Mouse (Mus musculus): ENCODE measurements around the gene Phlpp1.

Phlpp1 gene

GRCm38 (mm10) chr1:106159667-106160066, 11.9 kb upstream of the Phlpp1 start:
- in situ Hi-C loops (cut with MboI; ENCODE audit: low pct_unique_long_range_greater_than_20kb in 1 of 2, low sequenced_read_pairs in 2 of 2, unreplicated experiment in 1 of 2): loop anchor here in 1 of 2 experiments (10.0 kb wide), 2 partner anchors 85 to 235 kb away; no protein-coding TSS in a partner anchor

GRCm38 (mm10) chr1:106160916-106161315, 10.6 kb upstream of the Phlpp1 start:
- in situ Hi-C loops (cut with MboI; ENCODE audit: low pct_unique_long_range_greater_than_20kb in 1 of 2, low sequenced_read_pairs in 2 of 2, unreplicated experiment in 1 of 2): no loop called here

GRCm38 (mm10) chr1:106162581-106162980, 9.0 kb upstream of the Phlpp1 start:
- in situ Hi-C loops (cut with MboI; ENCODE audit: low pct_unique_long_range_greater_than_20kb in 1 of 2, low sequenced_read_pairs in 2 of 2, unreplicated experiment in 1 of 2): no loop called here

GRCm38 (mm10) chr1:106163401-106163800, 8.2 kb upstream of the Phlpp1 start:
- in situ Hi-C loops (cut with MboI; ENCODE audit: low pct_unique_long_range_greater_than_20kb in 1 of 2, low sequenced_read_pairs in 2 of 2, unreplicated experiment in 1 of 2): no loop called here

- in situ Hi-C loops (cut with MboI; ENCODE audit: low pct_unique_long_range_greater_than_20kb in 1 of 2, low sequenced_read_pairs in 2 of 2, unreplicated experiment in 1 of 2): no loop called here
Observed at GRCm38 (mm10) chr1:106164111-106164510, 7.4 kb upstream of the Phlpp1 start.

GRCm38 (mm10) chr1:106168001-106168400, 3.6 kb upstream of the Phlpp1 start:
- in situ Hi-C loops (cut with MboI; ENCODE audit: low pct_unique_long_range_greater_than_20kb in 1 of 2, low sequenced_read_pairs in 2 of 2, unreplicated experiment in 1 of 2): no loop called here

DNA sequence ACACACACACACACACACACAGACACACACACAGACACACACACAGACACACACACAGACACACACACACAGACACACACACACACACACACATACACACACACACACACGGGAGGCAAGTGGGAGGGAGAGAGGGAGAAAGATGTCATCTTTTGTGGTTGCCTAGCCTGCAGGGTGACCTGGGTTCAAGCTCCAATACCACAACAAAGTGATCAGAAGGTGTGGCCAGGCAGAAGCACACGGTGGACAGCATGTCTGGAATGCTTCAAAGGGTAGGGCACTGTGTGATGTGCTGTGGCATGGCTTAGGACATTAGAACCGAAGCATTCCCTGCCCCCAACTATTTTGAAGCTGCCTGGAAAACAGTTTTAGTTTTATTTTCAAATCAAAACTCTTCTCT, 2.8 kb upstream of the Phlpp1 start:
- in situ Hi-C loops (cut with MboI; ENCODE audit: low pct_unique_long_range_greater_than_20kb in 1 of 2, low sequenced_read_pairs in 2 of 2, unreplicated experiment in 1 of 2): no loop called here

- in situ Hi-C loops (cut with MboI; ENCODE audit: low pct_unique_long_range_greater_than_20kb in 1 of 2, low sequenced_read_pairs in 2 of 2, unreplicated experiment in 1 of 2): no loop called here
Observed at GRCm38 (mm10) chr1:106169741-106170265, 1.7 kb upstream of the Phlpp1 start.

DNA sequence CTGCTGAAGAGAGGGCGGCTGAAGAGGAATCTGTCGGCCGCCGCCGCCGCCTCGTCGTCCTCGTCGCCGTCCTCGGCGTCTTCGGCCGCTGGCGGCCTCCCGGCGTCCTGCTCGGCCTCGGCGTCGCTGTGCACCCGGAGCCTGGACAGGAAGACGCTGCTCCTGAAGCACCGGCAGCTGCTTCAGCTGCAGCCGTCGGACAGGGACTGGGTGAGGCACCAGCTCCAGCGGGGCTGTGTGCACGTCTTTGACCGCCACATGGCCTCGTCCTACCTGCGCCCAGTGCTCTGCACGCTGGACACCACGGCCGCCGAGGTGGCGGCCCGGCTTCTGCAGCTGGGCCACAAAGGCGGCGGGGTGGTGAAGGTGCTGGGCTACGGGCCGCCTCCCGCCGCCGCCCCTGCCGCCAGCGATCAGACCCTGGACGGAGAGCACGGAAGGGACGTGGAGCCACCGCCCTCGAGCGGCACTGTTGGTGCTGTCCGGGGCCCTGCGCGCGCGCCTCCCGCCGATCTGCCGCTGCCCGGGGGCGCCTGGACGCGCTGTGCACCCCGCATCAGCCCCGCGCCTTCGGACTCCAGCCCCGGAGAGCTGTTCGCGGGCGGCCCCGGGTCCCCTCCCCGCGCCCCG, 864 bp downstream of the Phlpp1 start:
- in situ Hi-C loops (cut with MboI; ENCODE audit: low pct_unique_long_range_greater_than_20kb in 1 of 2, low sequenced_read_pairs in 2 of 2, unreplicated experiment in 1 of 2): no loop called here

DNA sequence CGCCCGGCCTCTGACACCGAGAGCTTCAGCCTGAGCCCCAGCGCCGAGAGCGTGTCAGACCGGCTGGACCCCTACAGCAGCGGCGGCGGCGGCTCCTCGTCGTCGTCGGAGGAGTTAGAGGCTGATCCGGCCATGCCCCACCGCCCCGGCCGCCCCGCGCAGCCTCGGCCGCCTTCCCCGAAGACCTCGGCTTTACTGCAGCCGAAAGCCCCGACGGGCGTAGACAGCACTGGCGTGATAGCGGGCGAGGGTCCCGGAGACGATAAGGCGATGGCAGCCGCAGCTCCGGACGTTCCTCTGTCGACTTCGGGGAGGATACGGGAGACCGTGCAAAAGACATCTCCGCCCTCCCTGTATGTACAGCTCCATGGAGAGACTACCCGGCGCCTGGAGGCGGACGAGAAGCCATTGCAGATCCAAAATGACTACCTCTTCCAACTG, 1.4 kb downstream of the Phlpp1 start:
- in situ Hi-C loops (cut with MboI; ENCODE audit: low pct_unique_long_range_greater_than_20kb in 1 of 2, low sequenced_read_pairs in 2 of 2, unreplicated experiment in 1 of 2): no loop called here

DNA sequence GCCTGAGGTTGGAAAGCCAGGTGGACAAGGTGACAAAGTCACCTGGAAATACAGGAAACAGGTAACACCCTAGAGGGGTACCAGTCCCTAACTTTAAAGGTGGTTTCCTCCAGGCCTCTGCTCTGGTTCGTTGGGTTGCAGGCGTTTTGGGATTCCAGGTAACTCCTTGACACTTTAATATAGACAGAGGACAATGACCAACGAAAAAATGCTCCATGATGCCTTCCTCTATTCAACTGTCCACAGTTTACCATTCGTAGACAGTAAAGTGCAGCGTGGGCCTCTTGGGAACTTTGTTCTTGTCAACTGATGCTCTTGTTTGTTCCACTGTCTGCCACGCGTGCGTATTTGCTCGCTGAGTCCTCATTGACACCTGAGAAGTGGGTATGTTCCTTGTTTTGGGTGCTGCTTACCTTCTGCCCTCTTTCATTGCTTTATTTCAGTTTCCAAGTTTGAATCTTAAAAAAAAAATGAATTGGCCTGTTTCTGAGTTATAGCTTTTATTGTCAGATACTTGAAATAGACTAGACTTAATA, 2.1 kb downstream of the Phlpp1 start:
- in situ Hi-C loops (cut with MboI; ENCODE audit: low pct_unique_long_range_greater_than_20kb in 1 of 2, low sequenced_read_pairs in 2 of 2, unreplicated experiment in 1 of 2): no loop called here

- in situ Hi-C loops (cut with MboI; ENCODE audit: low pct_unique_long_range_greater_than_20kb in 1 of 2, low sequenced_read_pairs in 2 of 2, unreplicated experiment in 1 of 2): no loop called here
Observed at GRCm38 (mm10) chr1:106174598-106174997, 3.0 kb downstream of the Phlpp1 start.

DNA sequence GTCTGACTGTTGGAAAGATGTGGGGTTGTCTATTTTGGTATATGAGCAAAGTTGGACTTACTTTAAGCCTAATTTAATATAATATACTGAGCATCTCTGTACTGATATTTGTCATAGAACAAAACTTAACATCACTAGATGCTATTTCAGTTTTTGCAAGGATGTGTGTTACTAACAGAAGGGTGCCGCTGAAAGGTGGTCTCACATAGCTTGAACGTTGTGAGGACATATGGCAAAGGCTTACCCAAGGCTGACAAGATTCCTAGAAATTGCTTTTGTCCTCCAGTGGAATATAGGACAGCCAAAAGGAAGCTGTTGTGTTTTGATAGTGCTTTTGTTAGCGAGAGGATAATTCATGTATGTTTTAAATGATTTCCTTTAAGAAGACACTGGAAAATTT, 3.8 kb downstream of the Phlpp1 start:
- in situ Hi-C loops (cut with MboI; ENCODE audit: low pct_unique_long_range_greater_than_20kb in 1 of 2, low sequenced_read_pairs in 2 of 2, unreplicated experiment in 1 of 2): no loop called here

- in situ Hi-C loops (cut with MboI; ENCODE audit: low pct_unique_long_range_greater_than_20kb in 1 of 2, low sequenced_read_pairs in 2 of 2, unreplicated experiment in 1 of 2): no loop called here
Observed at GRCm38 (mm10) chr1:106176791-106177190, 5.2 kb downstream of the Phlpp1 start.

- in situ Hi-C loops (cut with MboI; ENCODE audit: low pct_unique_long_range_greater_than_20kb in 1 of 2, low sequenced_read_pairs in 2 of 2, unreplicated experiment in 1 of 2): no loop called here
Observed at GRCm38 (mm10) chr1:106177868-106178790, 6.6 kb downstream of the Phlpp1 start.

- in situ Hi-C loops (cut with MboI; ENCODE audit: low pct_unique_long_range_greater_than_20kb in 1 of 2, low sequenced_read_pairs in 2 of 2, unreplicated experiment in 1 of 2): no loop called here
Observed at GRCm38 (mm10) chr1:106183701-106184100, 12.1 kb downstream of the Phlpp1 start.

DNA sequence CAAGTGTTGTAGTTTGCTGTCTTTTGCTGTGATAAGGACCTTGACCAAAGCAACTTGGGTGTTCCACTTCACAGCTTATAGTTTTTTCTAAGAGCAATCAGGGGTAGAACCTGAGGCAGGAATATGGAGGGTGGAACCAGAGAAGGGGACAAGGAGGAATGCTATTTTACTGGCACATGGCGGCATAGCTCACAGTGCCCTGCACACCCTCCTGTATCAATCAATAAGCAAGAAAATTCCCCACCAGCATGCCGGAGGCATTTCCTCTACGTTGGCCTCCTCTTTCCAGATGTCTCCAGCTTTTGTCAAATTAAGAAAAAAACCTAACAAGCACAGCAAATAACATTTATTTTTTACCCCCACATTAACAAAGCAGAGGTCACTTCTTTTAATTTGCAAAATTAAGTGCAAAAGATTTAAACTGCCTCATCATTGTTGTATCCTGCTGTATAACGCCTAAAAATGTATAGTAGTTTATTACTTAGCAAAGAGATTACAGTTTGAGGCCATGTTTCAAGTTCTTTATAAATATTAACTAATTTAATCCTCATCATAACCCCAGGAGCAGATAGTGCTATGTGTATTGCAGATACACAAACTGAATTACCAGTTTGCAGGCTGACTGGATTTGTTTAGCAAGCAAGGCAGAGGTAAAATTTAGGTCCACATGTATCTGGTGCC, 13.4 kb downstream of the Phlpp1 start:
- in situ Hi-C loops (cut with MboI; ENCODE audit: low pct_unique_long_range_greater_than_20kb in 1 of 2, low sequenced_read_pairs in 2 of 2, unreplicated experiment in 1 of 2): no loop called here

GRCm38 (mm10) chr1:106185461-106185924, 13.9 kb downstream of the Phlpp1 start:
- in situ Hi-C loops (cut with MboI; ENCODE audit: low pct_unique_long_range_greater_than_20kb in 1 of 2, low sequenced_read_pairs in 2 of 2, unreplicated experiment in 1 of 2): no loop called here

DNA sequence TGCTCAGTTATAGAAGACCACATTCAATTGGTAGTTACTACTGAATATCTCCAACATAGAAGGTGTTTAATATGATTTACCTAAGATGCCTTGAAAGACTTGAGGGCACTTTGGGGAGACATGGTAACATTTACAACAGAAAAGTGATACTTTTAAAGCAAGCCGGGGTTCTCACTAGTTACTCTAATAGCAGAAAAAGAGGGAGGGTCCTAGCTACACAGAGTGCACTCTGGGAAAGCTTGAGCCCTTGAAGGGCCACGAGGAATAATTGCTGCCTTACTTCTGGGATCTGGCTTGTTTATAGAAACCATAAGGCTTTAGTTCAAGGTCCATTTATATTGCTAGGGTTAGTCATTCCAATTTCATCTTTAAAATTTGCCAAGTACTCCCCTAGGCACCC, 14.5 kb downstream of the Phlpp1 start:
- in situ Hi-C loops (cut with MboI; ENCODE audit: low pct_unique_long_range_greater_than_20kb in 1 of 2, low sequenced_read_pairs in 2 of 2, unreplicated experiment in 1 of 2): no loop called here

Measured in mouse embryonic stem cell (cell line).